Mouse (Mus musculus) hindbrain, embryonic 11.5 days (tissue): ENCODE results near the gene Cacnb2. TPM values are rescaled to one million over a fixed set of nuclear protein-coding genes. Genes with fewer than 3 reads are reported as not detected.

ENCODE experiments used
- ATAC-seq: fragments of 200-750 bp; cut with Nextera tagmentation; 2 replicates; pipeline ENCODE4 v1.8.0; 2017; ENCODE audit warnings: mild to moderate bottlenecking, moderate TSS enrichment, moderate library complexity; ENCODE audit not compliant: low FRiP score
- DNase-seq: peaks from one replicate; pipeline ENCODE4 v3.0.0-alpha.2; 2015; ENCODE audit warnings: low spot score
- H3K27ac ChIP-seq: fragments of 300-500 bp; sonication (generic); 2 replicates; pipeline ENCODE4 v1.5.1; 2014; ENCODE audit warnings: mild to moderate bottlenecking, low read depth, low read length
- H3K27me3 ChIP-seq: fragments of 300-500 bp; sonication (generic); 2 replicates; pipeline ENCODE4 v1.6.1; 2014; ENCODE audit warnings: mild to moderate bottlenecking, low read length, moderate library complexity, mixed read lengths; ENCODE audit not compliant: control insufficient read depth, insufficient read depth
- H3K36me3 ChIP-seq: fragments of 300-500 bp; sonication (generic); 2 replicates; pipeline ENCODE4 v1.6.1; 2014; ENCODE audit warnings: mild to moderate bottlenecking, low read length, moderate library complexity, mixed read lengths; ENCODE audit not compliant: control insufficient read depth, insufficient read depth
- H3K4me1 ChIP-seq: fragments of 300-500 bp; sonication (generic); replicated peaks from 2 replicates; pipeline ENCODE4 v1.6.1; 2014; ENCODE audit warnings: low read length, mixed read lengths; ENCODE audit not compliant: control insufficient read depth, insufficient read depth
- H3K4me2 ChIP-seq: fragments of 300-500 bp; sonication (generic); replicated peaks from 2 replicates; pipeline ENCODE4 v1.6.1; 2014; ENCODE audit warnings: mild to moderate bottlenecking, low read depth, low read length
- H3K4me3 ChIP-seq: fragments of 300-500 bp; sonication (generic); 2 replicates; pipeline ENCODE4 v1.5.1; 2014; ENCODE audit warnings: low read depth, low read length
- H3K9ac ChIP-seq: fragments of 300-500 bp; sonication (generic); 2 replicates; pipeline ENCODE4 v1.6.1; 2014; ENCODE audit warnings: low read depth, low read length
- H3K9me3 ChIP-seq: fragments of 300-500 bp; sonication (generic); 2 replicates; pipeline ENCODE4 v1.6.1; 2016; ENCODE audit warnings: low read length; ENCODE audit not compliant: control insufficient read depth
- WGBS: fragments of 180-500 bp; shearing (Covaris S2); extraction: QIAGEN DNeasy Blood & Tissue Kit; methylation state at CpG from one replicate; pipeline ENCODE4 v1.1.7; 2014; 5-methylcytosine and 5-hydroxymethylcytosine counted together
- polyA plus RNA-seq: library from polyadenylated mRNA; unstranded; fragments of >200 nt; fragmentation: Nextera tagmentation; extraction: Ambion mirVana; gene quantifications from 2 replicates; pipeline ENCODE4 v1.2.1, GENCODE M21; 2014

Cacnb2 gene
- polyA plus RNA-seq, 1 experiment from 2014 or later, result 2.8 TPM

GRCm38 (mm10) chr2:15027816-15028215 lies 424.9 kb downstream of the Cacnb2 start:
- Histone ChIP-seq H3K4me3 (no peak overlapping the region), H3K4me1 (no peaks in the 10 kb centered on the region), H3K9ac (no peak overlapping the region), H3K9me3 (no peaks in the 10 kb centered on the region), H3K4me2 (no peak overlapping the region), H3K27ac (no peak overlapping the region), H3K36me3 (no peaks in the 10 kb centered on the region), H3K27me3 (no peaks in the 10 kb centered on the region)
- peak; percentile 21 for DNase-seq
- 75% methylated on average over 1 of the region's 1 CpGs for WGBS
- peak; percentile 83 for ATAC-seq

Other genes starting within 250 kb of the Cacnb2 start
- gene Slc39a12, start 214.8 kb upstream of the Cacnb2 start, polyA plus RNA-seq, result 0.91 and 1.5 TPM in 2 replicates